Mouse (Mus musculus): ENCODE data around the gene Pomt2.

DNA sequence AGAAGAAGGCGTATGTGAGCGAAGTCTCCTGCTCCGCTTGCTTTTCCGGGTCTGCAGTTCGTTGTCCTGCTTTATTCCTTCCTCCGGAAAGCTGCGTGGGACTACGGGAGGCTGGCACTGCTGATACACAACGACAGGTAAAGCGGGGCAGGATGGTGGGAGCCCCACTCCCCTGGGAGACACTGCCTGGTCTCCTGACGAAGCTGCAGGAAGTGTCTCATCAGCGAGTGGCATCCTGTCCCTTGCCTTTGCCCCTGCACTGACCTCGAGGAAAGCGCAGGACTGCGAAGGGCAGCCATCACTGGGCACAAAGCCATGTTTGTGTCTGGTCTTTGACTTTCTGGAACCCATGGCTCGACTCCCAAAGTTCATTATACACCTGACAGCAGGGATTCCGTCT is 90.7 kb downstream of the Pomt2 start:
- no peak for TF ChIP-seq EP300 (IDR thresholded peaks at IDR 0.05; ENCODE audit: insufficient read depth, low read depth, low read length)
- no peak for TF ChIP-seq CTCF (IDR thresholded peaks at IDR 0.05; ENCODE audit: low read depth, low read length)
- no peak for TF ChIP-seq POLR2A (IDR thresholded peaks at IDR 0.05; ENCODE audit: insufficient read depth, low read length)

Data from ES-Bruce4 (cell line).